Mouse (Mus musculus): ENCODE results near the gene Ccdc40.

GRCm38 (mm10) chr11:119225634-119226033 is 2.7 kb upstream of the Ccdc40 start:
- no peak for TF ChIP-seq GATA1 (IDR thresholded peaks at IDR 0.05; ENCODE audit: borderline replicate concordance, low read length)
- no peak for TF ChIP-seq FLI1 (IDR thresholded peaks at IDR 0.05; ENCODE audit: low read length)

All from megakaryocyte, embryonic 14.5 days (primary cell).